Mouse (Mus musculus) monocyte, adult 5-6 weeks (primary cell): ENCODE measurements at regions not wholly inside any gene's neighbourhood (a gene's known extent, or its start where the extent isn't known, plus 50 kb on each side); places are given as distances from the start of the nearest gene placed in this dataset.
"Not testable (repeated sequence)": the region's sequence is repeated elsewhere in the genome, so short reads cannot be mapped to it uniquely, and the experiment has no call there.

Experiments
- ATAC-seq: fragments of 153-309, 156-312 bp; replicated peaks from 2 replicates; pipeline ENCODE4 v1.8.0; 2017; ENCODE audit warnings: mild to moderate bottlenecking; ENCODE audit not compliant: low TSS enrichment, insufficient number of reproducible peaks, severe bottlenecking, poor library complexity, low FRiP score

DNA sequence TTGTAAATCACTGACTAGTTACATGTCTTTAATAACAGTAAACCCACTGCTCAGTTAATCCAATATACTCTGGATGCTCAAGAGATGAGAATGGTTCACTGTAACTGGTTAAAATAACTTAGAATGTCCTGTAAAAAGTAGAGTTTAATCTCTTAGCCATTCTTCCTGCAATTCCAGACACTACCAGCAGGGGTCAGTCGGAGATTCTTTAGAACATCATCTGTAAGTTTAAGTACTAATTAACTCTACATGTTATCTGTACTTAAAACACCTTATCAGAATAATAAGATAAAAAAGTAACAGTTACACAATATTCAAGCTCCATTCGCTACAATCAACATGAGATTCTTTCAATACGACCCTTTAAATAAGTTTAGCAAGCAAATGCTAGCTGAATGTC, 58.7 kb upstream of the Olig3 start:
- ATAC-seq = no peak

DNA sequence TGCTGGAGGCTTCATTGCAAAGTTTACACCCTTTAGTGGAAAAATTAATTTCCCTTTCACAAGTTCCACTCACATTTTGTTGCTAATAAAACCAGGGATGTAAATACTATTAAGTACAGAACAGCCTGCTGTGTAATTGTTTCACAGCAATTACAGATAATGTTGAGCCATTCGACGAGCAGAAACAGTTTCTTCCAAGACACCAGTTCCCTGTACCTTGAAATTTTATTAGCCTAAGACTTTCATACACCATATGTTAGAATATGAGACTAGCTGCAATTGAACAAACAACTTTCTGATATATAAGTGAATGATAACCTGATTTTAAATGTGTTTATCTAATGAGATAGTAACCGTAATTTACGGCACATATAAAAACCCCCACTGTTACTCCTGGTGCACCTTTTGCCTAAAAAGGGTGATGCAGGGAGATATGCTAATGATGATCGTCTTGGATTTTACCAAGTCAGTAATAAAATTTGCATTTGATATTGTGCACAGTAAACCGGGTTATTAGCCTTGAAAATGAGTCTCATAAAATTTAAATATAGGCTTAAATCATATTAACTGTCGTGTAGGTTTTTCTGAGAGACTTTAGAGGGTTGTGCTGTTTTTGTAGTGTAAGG, 60.8 kb upstream of the Olig3 start:
- ATAC-seq = no peak

DNA sequence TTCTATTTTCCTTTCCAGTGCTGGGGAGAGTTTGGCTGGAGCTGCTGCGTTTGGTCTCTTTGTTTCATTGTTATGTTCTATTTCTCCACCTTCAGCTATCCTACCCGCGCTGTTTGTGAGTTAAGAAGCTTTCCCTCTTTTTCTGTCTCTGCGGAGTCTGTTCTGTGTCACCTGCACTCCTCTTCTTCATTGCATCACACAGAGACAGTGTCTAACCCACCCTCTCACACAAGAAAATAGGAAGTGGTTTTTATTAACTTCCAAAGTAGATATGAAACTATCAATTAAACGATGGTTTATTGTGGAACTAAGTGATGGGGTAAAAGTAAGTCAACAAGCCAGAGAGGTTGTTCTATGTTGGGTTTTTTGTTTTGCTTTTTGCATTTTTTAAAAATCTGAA, 64.9 kb upstream of the Olig3 start:
- no peak for ATAC-seq

DNA sequence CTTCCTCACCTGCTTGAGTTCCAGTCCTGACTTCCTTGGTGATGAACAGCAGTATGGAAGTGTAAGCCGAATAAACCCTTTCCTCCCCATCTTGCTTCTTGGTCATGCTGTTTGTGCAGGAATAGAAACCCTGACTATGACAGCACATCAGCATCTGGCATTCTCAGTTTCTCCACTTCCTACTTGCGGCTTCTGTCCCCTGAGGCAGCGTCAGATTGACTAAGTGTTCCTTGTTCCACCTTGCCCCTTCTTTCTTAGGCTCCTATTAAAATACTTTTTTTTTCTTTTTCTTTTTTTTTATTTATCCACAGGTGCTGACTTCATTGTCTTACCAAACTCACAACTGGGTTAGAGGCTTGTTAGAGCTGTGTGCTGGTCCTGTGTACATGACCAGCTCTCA, 65.3 kb upstream of the Olig3 start:
- not testable (repeated sequence) for ATAC-seq

DNA sequence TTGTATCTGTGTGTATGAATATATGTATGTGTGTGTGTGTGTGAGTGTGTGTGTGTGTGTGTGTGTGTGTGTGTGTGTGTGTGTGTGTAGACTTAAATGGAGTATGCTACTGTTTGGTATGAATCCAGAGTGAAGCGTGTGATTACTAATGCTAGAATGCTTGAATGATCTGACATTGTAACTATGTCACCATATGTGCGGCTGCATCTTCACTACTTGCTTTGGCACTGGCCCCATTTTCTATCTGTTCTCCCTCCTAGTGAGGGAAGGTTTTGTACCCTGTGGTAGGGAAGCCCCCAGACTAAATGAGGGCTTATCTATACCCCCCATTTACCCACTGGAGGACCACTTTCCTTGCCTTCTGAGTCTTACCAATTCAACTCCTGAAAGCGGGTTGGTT, 74.2 kb upstream of the Olig3 start:
- ATAC-seq = no peak

DNA sequence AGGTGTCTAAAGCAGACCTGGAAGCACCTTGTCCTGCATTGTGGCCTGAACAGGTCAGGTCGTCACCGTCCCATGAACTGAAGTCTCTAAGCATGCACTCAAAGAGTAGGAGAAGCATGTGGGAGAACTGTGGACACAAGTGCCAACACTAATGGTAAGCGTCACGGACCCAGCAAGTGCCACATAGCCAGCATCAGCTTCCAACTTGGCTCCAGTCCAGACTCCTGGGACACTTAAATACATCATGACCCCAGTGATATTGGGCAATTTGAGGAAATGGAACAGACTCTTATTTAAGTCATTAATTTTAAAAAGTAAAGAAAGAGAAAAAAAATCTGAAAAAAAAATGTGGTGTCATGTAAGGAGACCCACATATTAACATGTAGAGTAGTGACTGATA, 75.3 kb upstream of the Olig3 start:
- no peak for ATAC-seq

DNA sequence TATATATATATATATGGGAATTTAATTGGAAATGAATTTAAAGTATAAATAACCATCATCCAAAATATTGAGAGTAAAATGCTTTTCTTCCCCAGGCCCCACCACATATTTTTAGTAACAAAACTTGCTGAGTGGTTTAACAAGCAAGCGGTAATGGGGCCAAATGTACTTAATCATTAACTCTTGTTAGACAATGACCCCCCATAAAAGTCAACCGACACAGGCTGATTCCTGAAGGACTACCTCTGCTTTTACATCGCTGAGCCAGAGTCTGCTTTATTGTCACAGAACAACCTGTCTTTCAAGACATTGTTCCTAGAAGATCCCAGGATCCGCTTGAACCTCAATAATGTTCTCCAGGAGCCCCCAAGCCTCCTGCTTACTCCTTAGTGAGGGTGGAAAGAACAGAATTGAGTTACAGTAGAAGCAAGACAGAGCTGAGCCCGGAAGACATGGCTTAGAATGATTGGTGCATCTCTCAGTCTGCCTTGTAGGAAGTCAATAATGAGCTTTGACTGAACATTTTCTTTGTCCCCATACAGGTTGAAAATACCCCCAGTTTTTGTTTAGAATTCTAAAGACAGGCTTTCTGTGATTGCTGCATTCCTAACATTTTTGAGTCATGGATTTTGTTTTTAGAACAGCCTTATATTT, 78.0 kb upstream of the Olig3 start:
- no peak for ATAC-seq

DNA sequence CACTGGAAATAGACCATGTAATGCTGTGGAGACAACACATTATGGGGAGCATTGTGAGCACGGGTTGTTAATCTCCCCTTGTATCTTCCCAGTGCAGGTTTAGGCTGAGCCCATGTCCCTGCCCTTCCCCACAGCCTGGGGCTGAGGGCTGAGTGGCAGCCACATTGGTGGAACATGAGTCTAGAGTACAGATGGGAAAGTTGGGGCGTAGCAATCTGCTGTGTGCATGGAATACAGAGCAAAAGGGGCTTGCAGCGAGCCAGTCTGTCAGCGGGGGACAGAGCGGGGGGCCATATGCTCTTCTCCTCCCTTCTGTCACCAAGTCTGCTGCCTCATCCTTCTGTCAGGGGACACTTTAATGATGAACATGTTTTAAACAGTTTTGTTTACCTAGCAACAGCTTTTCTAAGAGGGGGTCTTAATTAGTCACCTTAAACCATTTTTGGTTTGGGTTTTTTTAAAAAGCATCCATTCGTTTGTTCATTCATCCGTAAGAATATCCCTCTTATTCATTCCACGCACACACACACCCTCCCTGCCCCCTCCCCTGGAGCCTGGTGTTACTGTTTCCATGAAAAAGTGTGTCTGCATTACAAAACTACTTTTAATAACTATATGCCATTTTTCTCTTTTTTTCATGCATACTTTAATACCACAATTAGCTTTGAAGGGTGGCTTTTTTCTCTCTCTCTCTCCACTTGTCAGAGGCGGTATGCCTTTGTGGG, 79.1 kb upstream of the Olig3 start:
- no peak for ATAC-seq

DNA sequence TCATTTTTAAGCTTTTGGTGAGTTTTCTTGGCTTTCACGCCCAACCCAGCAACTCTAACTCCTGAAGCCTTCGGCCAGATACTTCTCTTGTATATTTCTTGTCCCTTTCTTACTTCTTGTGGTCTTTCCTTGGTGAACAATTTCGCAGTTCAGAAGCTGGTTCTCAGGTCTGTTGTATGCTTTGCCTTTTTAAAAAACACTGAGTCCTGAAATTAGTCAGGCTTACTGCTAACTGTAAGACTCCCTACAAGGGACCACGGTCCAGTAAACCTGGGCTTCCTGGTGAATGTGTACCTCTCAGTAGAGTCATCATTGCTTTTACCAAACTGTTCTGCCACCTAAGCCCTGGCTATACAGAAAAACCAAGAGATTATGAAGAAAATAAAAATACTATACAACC, 81.3 kb upstream of the Olig3 start:
- no peak for ATAC-seq

DNA sequence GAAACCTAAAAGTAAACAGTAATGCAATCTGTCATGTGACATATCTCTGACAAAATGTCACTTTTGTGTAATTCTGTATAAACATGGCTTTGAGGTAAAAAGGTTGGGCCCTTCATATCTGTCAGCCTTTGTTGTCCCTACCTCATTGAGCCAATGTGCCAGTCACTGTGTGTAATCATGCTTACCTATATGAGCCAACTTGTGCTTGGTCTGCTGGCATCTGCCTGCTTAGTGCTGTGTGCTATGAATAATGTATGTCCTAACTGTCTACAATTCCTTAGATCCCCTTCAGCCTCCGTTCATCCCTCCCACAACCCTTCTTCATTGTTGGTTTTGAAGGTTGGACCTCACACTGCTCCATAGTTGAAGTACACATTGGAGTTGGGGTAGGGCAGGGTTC, 86.9 kb upstream of the Olig3 start:
- ATAC-seq = no peak

DNA sequence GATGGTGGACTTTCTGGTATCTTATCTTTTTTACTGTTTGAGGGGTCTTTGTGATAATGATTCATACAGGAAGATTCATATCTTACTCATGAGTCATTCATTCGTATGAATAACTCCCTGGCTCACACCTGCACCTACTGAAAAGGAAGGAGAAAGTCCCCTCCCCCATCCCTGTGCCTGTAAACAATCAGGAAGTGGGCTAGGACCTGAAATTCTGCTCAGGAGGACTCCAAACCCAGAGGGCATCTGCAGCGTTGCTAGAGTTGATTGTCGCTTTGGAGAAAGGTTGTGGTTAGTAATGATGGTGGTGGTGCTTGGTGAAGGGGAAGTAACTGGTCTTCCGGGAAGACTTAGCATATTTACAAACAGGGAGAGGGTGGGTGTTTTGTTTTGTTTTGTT, 88.3 kb upstream of the Olig3 start:
- no peak for ATAC-seq

DNA sequence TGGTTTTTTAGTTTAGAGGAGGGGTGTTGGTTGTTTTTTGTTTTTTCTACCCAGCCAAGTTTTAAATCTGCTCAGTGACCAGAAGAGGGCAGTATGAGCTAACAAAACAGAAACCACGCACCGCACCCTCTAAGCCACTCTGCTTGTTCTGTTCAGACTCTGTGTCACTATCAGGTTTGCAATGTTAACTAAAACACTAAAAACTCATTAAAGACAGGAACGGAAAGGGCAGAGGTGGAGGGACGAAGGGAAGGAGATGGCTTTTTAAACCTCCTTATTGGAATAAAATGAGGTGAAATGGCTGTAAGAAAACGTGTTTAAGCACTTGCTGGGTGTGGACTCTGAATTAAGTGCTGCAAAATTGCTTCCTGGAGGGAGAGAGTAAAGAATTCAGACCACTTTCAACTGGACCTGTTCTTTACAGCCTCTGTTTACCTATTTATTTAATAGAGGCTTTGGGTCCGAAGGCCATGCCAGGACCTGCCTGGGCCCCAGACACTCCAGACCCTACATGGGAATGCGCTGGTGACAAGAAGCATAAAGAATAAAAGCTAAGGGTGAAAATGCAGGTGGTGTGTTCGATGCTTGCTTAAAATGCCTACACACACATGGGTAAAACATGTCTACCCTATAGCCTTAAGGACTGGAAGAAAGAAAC, 116.1 kb upstream of the Olig3 start:
- ATAC-seq = peak; percentile 83

DNA sequence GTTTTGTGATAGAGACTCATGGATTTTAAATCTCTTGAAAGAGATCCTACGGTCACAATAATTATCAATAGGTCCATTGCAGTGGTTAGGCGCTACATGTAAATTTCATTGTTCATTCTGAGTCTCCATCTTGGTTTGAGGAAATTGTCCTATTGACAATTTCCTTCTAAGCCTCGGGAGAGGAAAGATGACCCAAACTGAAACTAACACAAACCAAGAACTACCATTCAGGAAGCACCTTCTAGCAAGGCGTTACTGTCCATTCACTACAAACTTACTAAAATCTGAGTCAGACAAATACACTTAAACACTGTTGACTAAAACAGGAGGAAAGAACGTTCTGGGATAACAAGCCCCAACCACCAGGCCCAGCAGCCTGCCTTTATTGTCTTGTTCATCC, 140.1 kb upstream of the Olig3 start:
- no peak for ATAC-seq

DNA sequence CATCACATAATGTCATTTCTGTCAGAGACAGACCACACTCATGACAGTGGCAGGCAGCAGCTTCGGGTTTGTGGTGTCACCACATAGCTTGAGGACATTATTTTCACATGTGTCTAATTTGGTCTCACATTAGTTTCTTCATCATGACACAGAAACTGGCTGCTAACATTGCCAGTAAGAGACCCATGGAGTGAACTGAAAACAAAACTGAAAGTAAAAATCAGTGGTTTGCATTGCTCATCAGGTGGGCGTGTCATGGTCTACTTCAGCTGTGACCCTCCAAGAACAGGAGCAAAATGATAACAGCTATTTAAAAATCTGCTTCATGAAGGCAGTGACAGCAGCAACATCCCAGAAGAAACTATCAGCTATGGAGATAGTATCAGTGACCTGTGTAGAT, 146.6 kb upstream of the Olig3 start:
- ATAC-seq = no peak

DNA sequence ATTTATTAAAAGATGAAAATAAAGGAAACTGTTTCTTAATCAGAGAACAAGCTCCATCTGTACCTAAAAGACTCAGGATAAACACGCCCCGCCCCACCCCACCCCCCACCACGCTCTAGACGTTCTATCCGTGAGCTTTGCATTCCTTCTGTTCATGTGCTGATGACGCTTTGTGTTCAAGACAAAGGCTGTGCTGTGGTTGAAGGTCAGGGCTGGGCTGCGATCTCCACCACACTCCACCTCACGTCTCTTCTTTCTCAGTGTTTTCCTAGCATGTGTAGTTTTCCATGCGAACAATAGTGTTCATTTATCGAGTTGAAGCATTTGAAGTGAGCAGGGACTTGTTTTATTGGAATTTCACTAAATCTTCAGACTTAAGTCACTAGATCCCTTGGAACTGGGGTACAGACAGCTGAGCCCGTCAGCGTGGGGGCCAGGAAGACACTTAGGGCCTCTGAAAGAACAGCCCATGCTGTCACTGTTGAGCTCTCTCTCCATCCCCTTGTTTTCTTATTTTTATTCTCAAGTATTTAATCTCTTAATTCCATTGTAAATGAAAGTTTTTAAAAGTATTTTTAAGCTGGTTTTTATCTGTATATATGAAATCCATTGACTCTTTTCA, 148.1 kb upstream of the Olig3 start:
- ATAC-seq = no peak

DNA sequence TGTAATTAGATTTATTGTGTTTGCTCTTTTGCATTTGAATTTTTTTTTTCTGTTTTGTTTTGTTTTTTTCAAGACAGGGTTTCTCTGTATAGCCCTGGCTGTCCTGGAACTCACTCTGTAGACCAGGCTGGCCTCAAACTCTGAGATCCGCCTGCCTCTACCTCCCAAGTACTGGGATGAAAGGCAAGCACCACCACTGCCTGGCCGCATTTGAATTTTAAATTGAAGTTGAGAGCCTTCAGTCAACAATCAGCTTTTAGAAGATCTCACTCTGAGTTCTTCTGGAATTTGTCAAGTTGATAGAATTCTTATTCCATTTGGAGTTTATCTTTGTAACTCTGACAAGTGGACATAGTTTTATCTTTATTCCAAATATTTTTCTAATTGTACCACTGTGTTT, 148.8 kb upstream of the Olig3 start:
- ATAC-seq = no peak

DNA sequence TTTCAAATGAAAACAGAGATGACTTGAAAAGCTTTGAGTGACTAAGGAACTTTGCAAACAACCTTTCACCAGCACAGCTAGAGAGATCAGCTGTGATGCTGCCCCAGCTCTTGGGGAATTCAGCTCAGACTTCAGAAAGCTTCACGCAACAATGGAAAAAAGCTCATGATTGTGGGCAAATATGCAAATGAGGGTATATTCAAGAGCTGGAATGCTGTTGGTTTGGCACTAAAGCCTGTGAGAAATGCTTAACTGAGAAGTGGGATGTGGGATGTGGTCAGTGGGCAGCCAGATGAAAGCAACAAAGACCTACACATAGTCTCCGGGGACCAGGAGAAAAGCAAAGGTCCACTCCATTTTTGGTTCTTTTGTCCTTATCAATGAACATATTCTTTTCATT, 156.0 kb upstream of the Olig3 start:
- no peak for ATAC-seq

DNA sequence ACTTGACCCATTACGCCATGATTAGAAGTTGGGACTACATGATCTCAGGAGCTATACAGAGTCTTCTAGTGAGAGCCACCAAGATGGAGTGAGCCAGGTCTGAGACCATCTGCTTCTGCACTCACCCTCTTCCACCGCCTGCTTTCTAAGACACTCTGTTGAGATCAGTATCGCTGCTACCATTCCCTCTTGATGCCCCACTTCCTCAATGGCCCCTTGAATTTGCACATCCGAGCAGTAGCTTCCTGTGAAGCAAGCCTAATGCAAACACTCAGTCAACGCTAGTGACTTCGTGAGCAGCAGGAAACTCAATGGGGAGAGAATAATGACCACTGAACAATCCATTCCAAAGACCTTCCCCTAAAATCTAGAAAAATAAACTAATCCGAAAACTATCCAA, 160.7 kb upstream of the Olig3 start:
- ATAC-seq = no peak

DNA sequence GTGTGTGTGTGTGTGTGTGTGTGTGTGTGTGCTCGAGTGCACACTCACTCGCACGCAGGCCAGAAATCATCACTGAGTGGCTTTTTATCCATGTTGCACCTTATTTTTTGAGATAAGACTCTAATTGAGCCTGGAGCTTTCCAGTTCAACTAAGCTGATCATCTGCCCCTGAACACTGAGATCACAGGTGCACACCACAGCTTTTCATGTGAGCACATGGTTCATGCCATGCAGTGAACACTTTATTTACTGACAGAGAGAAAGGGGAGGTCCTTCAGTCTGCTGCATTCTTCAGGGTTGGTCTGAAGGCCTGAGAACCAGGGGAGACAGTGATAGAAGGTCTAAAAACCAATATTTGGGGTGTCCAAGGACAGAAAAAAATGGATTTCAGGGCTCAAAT, 161.7 kb upstream of the Olig3 start:
- no peak for ATAC-seq
